Mouse (Mus musculus): ENCODE measurements around the gene Pgs1.
A peak's percentile ranks its signal among the peaks of the same experiment; 100 is the strongest.

Pgs1 gene

GRCm38 (mm10) chr11:118000083-118000482, 14.0 kb downstream of the Pgs1 start:
- DNase-seq (ENCODE audit: low read depth in 1 of 2, low spot score in 2 of 2) = no peak

DNA sequence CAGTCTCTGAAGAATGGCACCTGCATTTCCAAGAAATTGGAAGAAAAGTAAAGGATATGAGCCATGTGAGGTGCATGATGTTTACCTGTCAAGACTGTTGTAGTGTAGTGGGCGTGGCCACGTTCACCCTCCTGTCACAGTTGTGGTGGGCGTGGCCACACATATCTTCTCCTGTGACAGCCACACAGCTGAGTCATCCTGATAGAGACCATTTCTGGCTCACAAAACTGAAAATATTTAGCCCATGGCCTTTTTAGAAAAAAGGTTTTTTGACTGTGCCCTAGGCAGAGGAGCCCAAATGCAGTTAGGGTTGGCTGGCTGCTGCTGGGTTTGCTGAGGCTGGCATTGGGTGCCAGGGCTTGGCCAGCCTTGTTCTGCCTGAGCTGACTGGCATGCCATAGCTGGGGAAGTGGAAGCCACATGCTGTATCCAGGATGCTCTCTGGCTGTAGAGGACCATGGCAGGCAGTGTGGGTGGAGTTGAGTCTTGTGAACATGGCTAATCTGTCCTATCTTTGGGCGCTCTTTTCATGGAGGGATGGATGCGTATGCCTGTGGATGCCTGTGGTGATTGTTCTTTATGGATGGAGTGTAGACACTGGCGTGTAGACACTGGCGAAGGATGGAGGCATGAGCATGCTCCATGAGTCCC, 14.6 kb downstream of the Pgs1 start:
- no peak for DNase-seq (ENCODE audit: low read depth in 1 of 2, low spot score in 2 of 2)

GRCm38 (mm10) chr11:118003176-118003575, 17.1 kb downstream of the Pgs1 start:
- DNase-seq (ENCODE audit: low read depth in 1 of 2, low spot score in 2 of 2) = no peak

GRCm38 (mm10) chr11:118003718-118004117, 17.6 kb downstream of the Pgs1 start:
- no peak for DNase-seq (ENCODE audit: low read depth in 1 of 2, low spot score in 2 of 2)

DNA sequence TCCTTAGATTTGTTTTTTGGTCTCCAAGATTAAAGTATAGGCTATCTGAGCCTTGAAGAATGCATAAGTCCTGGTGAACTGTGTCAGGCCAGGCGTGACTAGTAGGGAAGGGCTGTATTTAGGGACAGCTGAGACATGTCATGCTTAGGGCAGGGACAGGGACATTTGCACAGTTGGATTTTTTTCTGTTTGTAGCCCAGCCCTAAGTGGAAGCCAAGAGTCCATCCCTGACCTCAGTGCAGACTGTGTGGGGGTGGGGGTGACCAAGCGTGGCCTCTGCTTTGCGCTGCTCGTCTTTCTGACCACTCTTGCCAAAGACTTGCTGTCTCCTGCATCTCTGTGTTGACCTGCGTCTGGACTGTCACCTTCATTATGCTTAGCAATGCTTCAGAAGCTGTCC, 18.1 kb downstream of the Pgs1 start:
- DNase-seq (ENCODE audit: low read depth in 1 of 2, low spot score in 2 of 2) = no peak

DNA sequence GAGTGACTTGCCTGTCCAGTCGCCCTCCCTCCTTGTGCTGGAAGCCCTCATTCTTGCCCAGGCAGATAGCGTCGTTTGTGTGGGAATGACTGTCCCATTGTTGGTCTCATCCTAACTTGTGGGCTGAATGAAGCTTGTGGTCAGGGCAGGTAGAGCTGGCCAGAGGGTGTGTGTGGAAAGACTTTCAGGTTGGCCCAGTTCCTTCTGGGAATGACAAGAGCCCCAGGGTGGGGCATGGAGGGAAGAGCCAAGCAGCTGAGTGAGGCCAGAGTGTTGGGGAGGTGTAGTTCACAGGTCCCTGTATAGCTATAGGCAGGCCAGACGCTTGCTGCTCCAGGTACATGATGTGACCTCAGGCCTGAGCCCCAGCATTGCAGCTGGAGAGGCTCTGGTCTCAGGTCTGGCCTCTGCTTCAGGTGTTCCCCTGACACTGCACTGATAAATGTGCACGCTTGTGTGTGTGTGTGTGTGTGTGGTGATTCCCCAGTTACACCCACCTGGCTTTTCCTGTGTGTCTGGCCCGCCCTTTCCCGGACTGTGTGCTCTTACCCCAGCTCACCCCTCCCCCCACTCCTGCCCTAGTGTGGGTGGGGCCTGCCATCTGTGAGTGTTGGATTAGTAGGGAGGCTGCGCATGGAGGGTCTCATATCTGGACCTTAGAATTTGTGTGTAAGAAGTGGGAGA, 21.5 kb downstream of the Pgs1 start:
- no peak for DNase-seq (ENCODE audit: low read depth in 1 of 2, low spot score in 2 of 2)

- no peak for DNase-seq (ENCODE audit: low read depth in 1 of 2, low spot score in 2 of 2)
Observed at GRCm38 (mm10) chr11:118008144-118008805, 22.2 kb downstream of the Pgs1 start.

DNA sequence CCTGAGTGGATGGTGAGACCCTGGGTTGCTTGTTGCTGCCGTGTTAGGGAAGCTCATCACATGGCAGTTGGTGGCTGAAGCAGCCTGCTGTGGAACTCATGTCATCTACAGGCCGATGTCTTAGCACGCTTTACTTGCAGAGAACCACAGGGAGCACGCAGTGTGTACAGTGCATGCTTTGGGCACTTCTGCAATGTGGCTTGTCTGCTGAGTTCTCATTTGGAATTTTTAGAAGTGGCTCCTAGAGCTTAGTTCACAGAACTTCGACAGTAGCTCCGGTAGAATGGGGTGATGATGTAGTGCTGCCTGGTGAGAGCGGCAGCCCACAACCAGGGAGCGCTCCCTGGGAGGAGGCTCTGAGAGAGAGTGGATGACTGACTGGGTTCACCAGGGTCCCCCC, 22.8 kb downstream of the Pgs1 start:
- DNase-seq (ENCODE audit: low read depth in 1 of 2, low spot score in 2 of 2) = no peak

- DNase-seq (ENCODE audit: low read depth in 1 of 2, low spot score in 2 of 2) = no peak
Observed at GRCm38 (mm10) chr11:118009865-118010571, 23.9 kb downstream of the Pgs1 start.

DNA sequence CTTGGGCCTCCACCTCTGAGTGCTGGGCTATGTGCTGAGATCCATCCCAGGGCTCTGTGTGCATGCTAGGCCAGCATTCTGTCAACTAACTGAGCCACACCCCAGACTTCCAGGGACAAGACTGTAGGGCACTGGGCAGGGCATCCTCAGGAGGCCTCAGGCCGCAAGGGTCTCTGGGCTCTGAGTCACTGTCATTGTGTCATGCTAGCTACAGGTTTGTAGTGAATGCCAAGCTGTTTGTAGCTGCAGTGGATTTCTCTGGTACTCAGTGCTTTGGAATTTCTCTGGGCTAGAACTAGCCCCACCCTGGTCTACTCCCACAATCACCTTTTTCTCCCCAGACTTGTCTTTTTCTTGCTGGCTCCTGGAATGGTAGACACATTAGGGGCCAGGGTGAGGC, 26.5 kb downstream of the Pgs1 start:
- no peak for DNase-seq (ENCODE audit: low read depth in 1 of 2, low spot score in 2 of 2)

DNA sequence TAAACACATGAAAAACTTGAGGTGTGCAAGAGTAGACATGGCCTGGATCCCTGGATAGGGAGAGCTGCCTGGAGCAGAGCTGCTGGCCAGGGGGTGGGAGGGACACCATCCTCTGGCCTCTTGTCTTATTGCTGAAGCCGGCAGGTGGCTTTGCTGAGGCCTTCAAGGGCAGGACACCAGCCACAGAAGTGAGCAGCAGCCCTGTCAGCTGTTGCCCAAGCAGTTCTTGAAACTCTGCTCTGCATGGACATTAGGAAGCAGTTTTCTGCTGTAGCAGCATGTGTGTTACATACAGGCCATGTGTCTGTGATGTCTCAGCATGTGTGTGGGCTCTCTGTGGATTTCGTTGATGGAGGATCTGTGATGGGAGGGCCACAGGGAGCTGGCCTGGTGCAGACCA, 27.2 kb downstream of the Pgs1 start:
- no peak for DNase-seq (ENCODE audit: low read depth in 1 of 2, low spot score in 2 of 2)

DNA sequence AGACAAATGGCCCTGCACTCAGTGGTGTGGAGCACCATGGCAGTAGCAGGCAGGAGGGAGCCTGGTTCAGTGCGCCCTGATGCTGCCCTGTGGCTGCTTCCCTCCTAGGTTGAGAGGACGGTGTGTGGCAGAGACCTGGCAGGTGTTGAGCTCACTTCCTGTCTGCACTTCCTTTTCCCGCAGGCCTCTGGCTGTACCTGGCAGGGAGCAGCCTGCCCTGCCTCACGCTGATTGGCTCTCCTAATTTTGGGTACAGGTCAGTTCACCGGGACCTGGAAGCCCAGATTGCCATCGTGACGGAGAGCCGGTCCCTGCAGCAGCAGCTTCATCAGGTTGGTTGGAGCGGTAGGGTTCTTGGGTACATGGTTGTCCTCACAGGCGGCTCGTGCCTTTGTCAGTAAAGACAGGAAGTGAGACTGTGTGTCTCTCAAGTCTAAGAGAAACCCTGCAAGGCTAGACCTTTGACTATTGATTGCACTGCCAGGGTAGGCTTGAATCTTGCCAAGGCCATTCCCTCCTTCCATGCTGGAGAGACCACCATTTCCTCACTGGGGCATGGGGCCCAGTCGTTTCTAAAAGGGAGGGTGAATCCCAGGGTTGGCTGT, 28.4 kb downstream of the Pgs1 start:
- DNase-seq (ENCODE audit: low read depth in 1 of 2, low spot score in 2 of 2) = no peak

GRCm38 (mm10) chr11:118015381-118016145, 29.5 kb downstream of the Pgs1 start:
- DNase-seq (ENCODE audit: low read depth in 1 of 2, low spot score in 2 of 2) = no peak

GRCm38 (mm10) chr11:118018328-118018727, 32.2 kb downstream of the Pgs1 start:
- peak in 1 of 2 experiments; percentile 18 for DNase-seq (ENCODE audit: low read depth in 1 of 2, low spot score in 2 of 2)

- peak; percentile 19 to 53 for DNase-seq (ENCODE audit: low read depth in 1 of 2, low spot score in 2 of 2)
Observed at GRCm38 (mm10) chr11:118021806-118022205, 35.7 kb downstream of the Pgs1 start.

DNA sequence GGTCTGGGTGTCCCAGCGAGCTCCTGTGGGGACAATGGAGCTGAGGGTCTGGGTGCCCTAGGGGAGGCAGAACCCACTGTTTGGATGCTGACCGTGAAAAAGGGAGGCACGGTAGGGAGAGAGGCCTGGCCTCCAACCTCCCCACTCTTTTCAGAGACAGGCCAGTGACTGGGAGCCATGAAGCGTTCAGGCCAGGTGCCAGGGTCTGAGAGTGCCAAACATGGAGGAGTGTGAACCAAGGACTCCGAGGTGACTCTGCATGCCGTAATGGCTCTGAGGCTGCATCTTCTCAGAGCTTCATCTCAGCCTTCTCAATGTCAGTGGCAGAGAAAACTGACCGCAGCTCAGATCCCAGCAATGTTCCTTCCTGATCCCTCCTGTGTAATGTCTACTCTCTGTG, 37.4 kb downstream of the Pgs1 start:
- no peak for DNase-seq (ENCODE audit: low read depth in 1 of 2, low spot score in 2 of 2)

GRCm38 (mm10) chr11:118024111-118024510, 38.0 kb downstream of the Pgs1 start:
- DNase-seq (ENCODE audit: low read depth in 1 of 2, low spot score in 2 of 2) = no peak

- no peak for DNase-seq (ENCODE audit: low read depth in 1 of 2, low spot score in 2 of 2)
Observed at GRCm38 (mm10) chr11:118029170-118029569, 43.1 kb downstream of the Pgs1 start.

DNA sequence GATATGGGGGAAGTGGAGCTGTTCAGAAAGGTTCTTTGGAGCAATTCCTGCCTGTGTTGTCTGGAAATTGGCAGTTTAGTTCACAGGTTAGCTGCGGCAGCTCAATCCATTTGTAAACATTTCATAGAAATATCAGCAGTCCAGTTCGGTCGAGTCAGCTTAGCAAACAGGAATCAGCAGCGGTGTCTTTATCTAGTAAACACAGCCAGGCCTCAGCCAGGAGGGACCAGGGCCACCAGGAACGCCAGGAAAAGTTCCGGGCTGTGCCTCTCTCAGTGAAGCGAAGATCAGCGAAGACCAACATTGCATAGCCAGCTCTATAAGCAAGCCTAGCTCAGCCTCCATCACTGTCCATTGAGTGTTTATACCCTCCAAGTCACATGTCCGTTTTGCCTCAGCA, 45.0 kb downstream of the Pgs1 start:
- DNase-seq (ENCODE audit: low read depth in 1 of 2, low spot score in 2 of 2) = no peak

GRCm38 (mm10) chr11:118034395-118034794, 48.3 kb downstream of the Pgs1 start:
- no peak for DNase-seq (ENCODE audit: low read depth in 1 of 2, low spot score in 2 of 2)

DNA sequence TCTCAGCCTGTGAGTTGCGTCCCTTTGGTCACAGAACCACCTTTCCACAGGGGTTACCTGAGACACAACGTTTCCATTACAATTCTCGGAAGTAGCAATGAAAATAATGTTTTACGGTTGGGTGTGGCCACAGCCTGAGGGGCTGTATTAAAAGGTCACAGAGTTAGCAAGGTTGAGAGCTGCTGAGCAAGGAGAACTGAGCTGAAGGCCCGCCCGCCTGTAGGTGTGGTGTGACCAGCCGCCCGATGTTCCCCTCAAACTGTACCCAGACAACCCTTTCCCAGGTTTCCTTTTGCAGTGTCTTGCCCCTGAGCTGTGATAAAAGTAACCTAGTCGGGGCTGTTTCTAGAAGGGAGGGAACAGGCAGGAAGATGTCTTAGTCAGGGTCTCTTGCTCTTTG, 49.0 kb downstream of the Pgs1 start:
- no peak for DNase-seq (ENCODE audit: low read depth in 1 of 2, low spot score in 2 of 2)
